Mouse (Mus musculus) intestine, postnatal 0 days (tissue): ENCODE measurements at regions not wholly inside any gene's neighbourhood (a gene's known extent, or its start where the extent isn't known, plus 50 kb on each side); places are given as distances from the start of the nearest gene placed in this dataset.

Experiments
- ATAC-seq: fragments of 200-750 bp; cut with Nextera tagmentation; 2 replicates; pipeline ENCODE4 v1.8.0; 2017; ENCODE audit warnings: mild to moderate bottlenecking, moderate TSS enrichment, moderate library complexity
- H3K27ac ChIP-seq: fragments of 300-500 bp; sonication (generic); 2 replicates; pipeline ENCODE4 v1.5.1; 2014; ENCODE audit warnings: mild to moderate bottlenecking, low read depth, low read length, moderate library complexity
- H3K27me3 ChIP-seq: fragments of 300-500 bp; sonication (generic); replicated peaks from 2 replicates; pipeline ENCODE4 v1.6.1; 2014; ENCODE audit warnings: low read length, mixed read lengths; ENCODE audit not compliant: control insufficient read depth, insufficient read depth
- H3K36me3 ChIP-seq: fragments of 300-500 bp; sonication (generic); 2 replicates; pipeline ENCODE4 v1.6.1; 2014; ENCODE audit warnings: mild to moderate bottlenecking, moderate library complexity; ENCODE audit not compliant: control insufficient read depth, insufficient read depth
- H3K4me1 ChIP-seq: fragments of 300-500 bp; sonication (generic); replicated peaks from 2 replicates; pipeline ENCODE4 v1.6.1; 2014; ENCODE audit warnings: antibody characterized with exemption, low read length, mixed read lengths; ENCODE audit not compliant: control insufficient read depth, insufficient read depth
- H3K4me2 ChIP-seq: fragments of 300-500 bp; sonication (generic); replicated peaks from 2 replicates; pipeline ENCODE4 v1.6.1; 2014; ENCODE audit warnings: low read depth, mild to moderate bottlenecking, moderate library complexity
- H3K4me3 ChIP-seq: fragments of 300-500 bp; sonication (generic); 2 replicates; pipeline ENCODE4 v1.5.1; 2014; ENCODE audit warnings: low read depth, low read length
- H3K9ac ChIP-seq: fragments of 300-500 bp; sonication (generic); 2 replicates; pipeline ENCODE4 v1.6.1; 2014; ENCODE audit warnings: mild to moderate bottlenecking, low read depth, low read length
- H3K9me3 ChIP-seq: fragments of 300-500 bp; sonication (generic); 2 replicates; pipeline ENCODE4 v1.6.1; 2016; ENCODE audit warnings: mixed run types; ENCODE audit not compliant: control insufficient read depth
- CTCF ChIP-seq: sonication (generic); IDR thresholded peaks from 2 replicates; pipeline ENCODE4 v1.5.1; 2016; ENCODE audit warnings: low read depth, mild to moderate bottlenecking, control low read depth, antibody characterized with exemption, moderate library complexity
- WGBS: fragments of 180-500 bp; shearing (Covaris S2); extraction: QIAGEN DNeasy Blood & Tissue Kit; methylation state at CpG from one replicate; pipeline ENCODE4 v1.1.7; 2014; 5-methylcytosine and 5-hydroxymethylcytosine counted together

DNA sequence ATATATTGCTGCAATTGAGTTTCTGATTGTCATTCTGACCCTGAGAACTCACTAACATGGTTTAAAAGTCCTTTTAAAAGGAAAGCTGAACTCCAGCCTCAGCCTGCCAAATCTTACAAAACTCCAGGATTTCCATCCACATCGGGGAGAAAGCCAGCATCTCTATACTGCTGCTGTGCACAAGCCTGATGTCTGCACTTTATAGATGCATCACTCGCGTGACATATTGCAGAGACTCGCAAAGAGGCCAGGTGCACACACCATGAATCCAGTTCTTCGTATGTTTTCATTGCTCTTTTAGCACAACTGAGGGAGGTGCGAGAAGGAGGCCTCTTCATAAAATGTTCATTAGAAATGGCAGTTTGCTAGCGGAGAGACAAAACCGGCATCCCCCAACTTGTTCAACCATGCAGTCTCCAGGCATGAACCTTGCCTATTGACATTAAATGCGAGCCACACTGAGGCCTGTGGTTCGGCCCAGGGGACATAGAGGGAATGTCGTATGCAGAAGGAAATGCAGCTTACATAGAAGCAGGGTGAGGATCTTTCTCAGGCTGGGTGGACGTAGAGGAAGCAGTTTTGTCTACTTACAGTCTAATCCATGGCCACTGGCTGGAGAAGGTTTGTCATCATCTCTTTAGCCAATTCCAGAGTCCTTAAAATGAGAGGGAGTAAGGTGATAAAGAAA, 297.0 kb downstream of the Gm11361 start:
- Histone ChIP-seq H3K4me1 (no peaks in the 10 kb centered on the region), H3K9me3 (no peaks in the 10 kb centered on the region), H3K27ac (no peak overlapping the region), H3K4me3 (no peak overlapping the region), H3K4me2 (no peak overlapping the region), H3K9ac (no peak overlapping the region), H3K36me3 (no peaks in the 10 kb centered on the region), H3K27me3 (no peaks in the 10 kb centered on the region)
- TF ChIP-seq CTCF: no peak
- 85% methylated on average over 12 of the region's 12 CpGs for WGBS
- no peak for ATAC-seq

GRCm38 (mm10) chr13:28552974-28553750, 295.8 kb downstream of the Gm11361 start:
- Histone ChIP-seq H3K27me3 (no peaks in the 10 kb centered on the region), H3K4me2 (no peak overlapping the region), H3K27ac (no peak overlapping the region), H3K36me3 (no peaks in the 10 kb centered on the region), H3K4me3 (no peak overlapping the region), H3K9me3 (no peaks in the 10 kb centered on the region), H3K4me1 (no peaks in the 10 kb centered on the region), H3K9ac (no peak overlapping the region)
- TF ChIP-seq CTCF: no peak
- no peak for ATAC-seq
- 72% methylated on average over 10 of the region's 10 CpGs for WGBS

- ATAC-seq: no peak
- no peak for TF ChIP-seq CTCF
- Histone ChIP-seq H3K27ac (no peak overlapping the region), H3K9me3 (no peaks in the 10 kb centered on the region), H3K36me3 (no peaks in the 10 kb centered on the region), H3K4me3 (no peak overlapping the region), H3K4me2 (no peak overlapping the region), H3K4me1 (no peaks in the 10 kb centered on the region), H3K27me3 (no peaks in the 10 kb centered on the region), H3K9ac (no peak overlapping the region)
- WGBS: 72% methylated on average over 6 of the region's 6 CpGs
These were observed 294.2 kb downstream of the Gm11361 start for GRCm38 (mm10) chr13:28551555-28551954.

DNA sequence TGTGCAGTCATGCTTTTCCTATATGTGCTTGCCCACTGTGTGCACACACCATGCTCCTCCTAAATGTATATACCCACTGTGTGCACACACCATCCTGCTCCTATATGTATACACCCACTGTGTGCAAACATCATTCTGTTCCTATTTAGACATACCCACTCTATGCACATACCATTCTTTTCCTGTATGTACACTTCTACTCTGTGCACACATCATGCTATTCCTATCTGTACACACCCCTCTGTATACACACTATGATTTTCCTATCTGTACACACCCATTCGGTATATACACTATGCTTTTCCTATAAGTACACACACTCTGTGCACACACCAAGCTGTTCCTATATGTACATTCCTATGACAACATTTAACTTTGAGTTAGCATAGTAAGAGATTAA, 288.5 kb downstream of the Gm11361 start:
- TF ChIP-seq CTCF: no peak
- Histone ChIP-seq H3K27me3 (no peaks in the 10 kb centered on the region), H3K4me1 (no peaks in the 10 kb centered on the region; the same call in 1 of the 2 replicates), H3K27ac (no peak overlapping the region), H3K36me3 (no peaks in the 10 kb centered on the region), H3K4me3 (no peak overlapping the region), H3K4me2 (no peak overlapping the region), H3K9me3 (no peaks in the 10 kb centered on the region), H3K9ac (no peak overlapping the region)
- WGBS: 37% methylated on average over 1 of the region's 1 CpGs
- ATAC-seq: peak; percentile 34; the same call in 1 of the 2 replicates

- no peak overlapping the region for H3K4me2 ChIP-seq
- H3K27me3 ChIP-seq: no peaks in the 10 kb centered on the region
- H3K9ac ChIP-seq: no peak overlapping the region
- no peaks in the 10 kb centered on the region for H3K9me3 ChIP-seq
- no peak for ATAC-seq
- TF ChIP-seq CTCF: no peak
- 29% methylated on average over 2 of the region's 2 CpGs for WGBS
- H3K36me3 ChIP-seq: no peaks in the 10 kb centered on the region
- no peaks in the 10 kb centered on the region; the same call in 1 of the 2 replicates for H3K4me1 ChIP-seq
- H3K4me3 ChIP-seq: no peak overlapping the region
- no peak overlapping the region for H3K27ac ChIP-seq
These were observed 288.0 kb downstream of the Gm11361 start for GRCm38 (mm10) chr13:28545337-28545736.

DNA sequence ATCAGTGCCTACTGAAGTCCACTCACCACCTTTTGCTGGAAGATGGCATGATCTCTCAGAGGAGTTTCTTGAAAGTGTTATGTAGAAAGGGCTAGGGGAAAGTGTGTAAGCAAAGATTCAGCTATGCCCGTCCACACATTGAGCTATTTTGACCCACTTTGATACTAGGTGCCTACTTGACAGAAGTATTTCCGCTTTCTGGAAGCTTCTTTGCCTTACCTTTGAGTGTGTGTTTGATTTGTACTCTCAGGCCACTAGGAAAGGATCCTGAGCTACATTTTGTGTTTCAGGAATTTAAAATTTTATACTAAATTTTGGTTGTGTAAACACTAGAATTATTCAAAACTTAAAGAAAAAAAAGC, 287.5 kb downstream of the Gm11361 start:
- Histone ChIP-seq H3K9me3 (no peaks in the 10 kb centered on the region), H3K27me3 (no peaks in the 10 kb centered on the region), H3K36me3 (no peaks in the 10 kb centered on the region), H3K9ac (no peak overlapping the region), H3K4me1 (no peaks in the 10 kb centered on the region; the same call in 1 of the 2 replicates), H3K27ac (no peak overlapping the region), H3K4me3 (no peak overlapping the region), H3K4me2 (no peak overlapping the region)
- 78% methylated on average over 2 of the region's 2 CpGs for WGBS
- ATAC-seq: no peak
- TF ChIP-seq CTCF: no peak
